Mouse (Mus musculus) liver, adult 2 months (tissue): ENCODE measurements around the gene Gm13272. TPM values are rescaled to one million over a fixed set of nuclear protein-coding genes. Genes with fewer than 3 reads are reported as not detected.
"Not testable (repeated sequence)": the region's sequence is repeated elsewhere in the genome, so short reads cannot be mapped to it uniquely, and the experiment has no call there.

Source experiments
- DNase-seq: peaks from one replicate; pipeline ENCODE4 v3.0.0-alpha.2; 2011; ENCODE audit warnings: low read depth, low spot score; ENCODE audit errors: extremely low read depth
- H3K27ac ChIP-seq: fragments of 200-500 bp; replicated peaks from 2 replicates; pipeline ENCODE4 v1.5.1; 2012; ENCODE audit warnings: low read depth, mild to moderate bottlenecking, control low read depth, inconsistent platforms, low read length; ENCODE audit not compliant: insufficient read depth
- H3K27me3 ChIP-seq: fragments of 200-500 bp; 2 replicates; pipeline ENCODE4 v1.6.1; 2012; ENCODE audit warnings: mild to moderate bottlenecking, moderate library complexity, low read length, inconsistent platforms; ENCODE audit not compliant: control insufficient read depth, insufficient read depth
- H3K36me3 ChIP-seq: fragments of 200-500 bp; 2 replicates; pipeline ENCODE4 v1.6.1; 2012; ENCODE audit warnings: low read length, inconsistent platforms; ENCODE audit not compliant: control insufficient read depth, insufficient read depth
- H3K4me1 ChIP-seq: fragments of 200-500 bp; 2 replicates; pipeline ENCODE4 v1.6.1; 2011; ENCODE audit warnings: low read length; ENCODE audit not compliant: control insufficient read depth, insufficient read depth
- H3K4me3 ChIP-seq: fragments of 200-500 bp; 2 replicates; pipeline ENCODE4 v1.5.1; 2011; ENCODE audit warnings: low read depth, mild to moderate bottlenecking, control low read depth, low read length, moderate library complexity; ENCODE audit not compliant: insufficient read depth
- H3K79me2 ChIP-seq: fragments of 200-500 bp; 2 replicates; pipeline ENCODE4 v1.6.1; 2012; ENCODE audit warnings: inconsistent platforms, mild to moderate bottlenecking, low read length, moderate library complexity; ENCODE audit not compliant: control insufficient read depth, insufficient read depth
- H3K9ac ChIP-seq: fragments of 200-500 bp; 2 replicates; pipeline ENCODE4 v1.6.1; 2012; ENCODE audit warnings: low read depth, mild to moderate bottlenecking, control low read depth, inconsistent platforms, low read length
- CTCF ChIP-seq: fragments of 200-500 bp; IDR thresholded peaks from 2 replicates; pipeline ENCODE4 v1.5.1; 2011; ENCODE audit warnings: low read depth, low read length, control low read depth
- WGBS: fragments of 180-500 bp; shearing (Covaris S2); methylation state at CpG from one replicate; pipeline ENCODE4 v1.1.7; 2018; 5-methylcytosine and 5-hydroxymethylcytosine counted together
- polyA plus RNA-seq: library from polyadenylated mRNA; depleted of rRNA; stranded (reverse); fragments of >200 nt; gene quantifications from 2 replicates; pipeline ENCODE4 v1.2.3, GENCODE M21; 2012
- total RNA-seq: library from RNA; depleted of rRNA; stranded (reverse); fragments of >200 nt; gene quantifications from 2 replicates; pipeline ENCODE4 v1.2.3, GENCODE M21; 2014

Gm13272 gene
- total and polyA plus RNA-seq, 2 experiments, result not detected

GRCm38 (mm10) chr4:88785409-88785808 is 5.8 kb downstream of the Gm13272 start, which contains the start of gene Gm13276:
Gene Gm13276 (plus strand): TSS chr4:88785709.
- WGBS, result no CpG with 5 or more reads among the region's 27 CpGs

GRCm38 (mm10) chr4:88788402-88788801 is 8.8 kb downstream of the Gm13272 start, which contains the start of gene Gm13277:
Gene Gm13277 (plus strand): TSS chr4:88788632.
- not testable (repeated sequence) for H3K27me3 ChIP-seq, H3K36me3 ChIP-seq, H3K27ac ChIP-seq, DNase-seq, H3K4me3 ChIP-seq, H3K79me2 ChIP-seq, H3K9ac ChIP-seq, H3K4me1 ChIP-seq
- WGBS, result 0% methylated on average over 4 of the region's 28 CpGs
- TF ChIP-seq CTCF, result peak; percentile 53

More at GRCm38 (mm10) chr4:88785409-88785808, 5.8 kb downstream of the Gm13272 start, which contains the start of gene Gm13276:
- H3K4me3 ChIP-seq, H3K4me1 ChIP-seq, H3K79me2 ChIP-seq, H3K36me3 ChIP-seq, H3K9ac ChIP-seq, H3K27me3 ChIP-seq, DNase-seq, H3K27ac ChIP-seq: not testable (repeated sequence)

GRCm38 (mm10) chr4:88791250-88791649 is 11.6 kb downstream of the Gm13272 start, which contains the start of gene Gm13278:
Gene Gm13278 (plus strand): TSS chr4:88791550.
- not testable (repeated sequence) for H3K79me2 ChIP-seq, H3K27ac ChIP-seq, H3K9ac ChIP-seq, H3K4me3 ChIP-seq, DNase-seq, H3K36me3 ChIP-seq, H3K27me3 ChIP-seq, H3K4me1 ChIP-seq
- WGBS, result no CpG with 5 or more reads among the region's 28 CpGs

- WGBS, result under 1% methylated on average over 19 of the region's 52 CpGs
- not testable (repeated sequence) for H3K79me2 ChIP-seq, DNase-seq, H3K4me1 ChIP-seq, H3K27ac ChIP-seq, H3K4me3 ChIP-seq, H3K36me3 ChIP-seq, H3K27me3 ChIP-seq, H3K9ac ChIP-seq
Observed at GRCm38 (mm10) chr4:88793936-88794675, 14.5 kb downstream of the Gm13272 start, which contains the start of gene Gm13275. Gene Gm13275 (plus strand): TSS chr4:88794487.

GRCm38 (mm10) chr4:88797097-88797496 is 17.4 kb downstream of the Gm13272 start, which contains the start of gene Gm13279:
Gene Gm13279 (plus strand): TSS chr4:88797397.
- H3K4me3 ChIP-seq, H3K4me1 ChIP-seq, H3K9ac ChIP-seq, H3K27me3 ChIP-seq, H3K27ac ChIP-seq, H3K79me2 ChIP-seq, DNase-seq, H3K36me3 ChIP-seq: not testable (repeated sequence)
- no CpG with 5 or more reads among the region's 28 CpGs for WGBS

GRCm38 (mm10) chr4:88799365-88799764 is 19.7 kb downstream of the Gm13272 start, which contains the start of gene Gm13285:
Gene Gm13285 (plus strand): TSS chr4:88799665.
- H3K4me1 ChIP-seq, H3K79me2 ChIP-seq, H3K27ac ChIP-seq, H3K36me3 ChIP-seq, H3K4me3 ChIP-seq, H3K9ac ChIP-seq, DNase-seq, H3K27me3 ChIP-seq: not testable (repeated sequence)
- 12% methylated on average over 6 of the region's 7 CpGs for WGBS

GRCm38 (mm10) chr4:88802954-88803353 is 23.3 kb downstream of the Gm13272 start, which contains the start of gene Gm13287:
Gene Gm13287 (plus strand): TSS chr4:88803254.
- H3K27ac ChIP-seq, H3K4me1 ChIP-seq, H3K27me3 ChIP-seq, H3K9ac ChIP-seq, DNase-seq, H3K4me3 ChIP-seq, H3K36me3 ChIP-seq, H3K79me2 ChIP-seq: not testable (repeated sequence)
- WGBS, result no CpG with 5 or more reads among the region's 29 CpGs

- H3K79me2 ChIP-seq, H3K27ac ChIP-seq, H3K27me3 ChIP-seq, H3K36me3 ChIP-seq, DNase-seq, H3K9ac ChIP-seq, H3K4me1 ChIP-seq: not testable (repeated sequence)
- WGBS, result no CpG with 5 or more reads among the region's 8 CpGs
- H3K4me3 ChIP-seq, result peak within 1 kb of the TSS; percentile 6; the same call in 1 of the 2 replicates
Observed at GRCm38 (mm10) chr4:88805231-88805630, 25.6 kb downstream of the Gm13272 start, which contains the start of gene Gm13288. Gene Gm13288 (plus strand): TSS chr4:88805531.

GRCm38 (mm10) chr4:88805761-88806160 is 26.1 kb downstream of the Gm13272 start:
- H3K4me1 ChIP-seq, H3K27ac ChIP-seq, DNase-seq, H3K9ac ChIP-seq, H3K27me3 ChIP-seq, H3K79me2 ChIP-seq, H3K36me3 ChIP-seq: not testable (repeated sequence)
- H3K4me3 ChIP-seq, result peak overlapping the region; percentile 6; the same call in 1 of the 2 replicates
- WGBS, result 0% methylated on average over 3 of the region's 34 CpGs
